Mouse (Mus musculus) adrenal gland, adult (tissue): ENCODE measurements at regions not wholly inside any gene's neighbourhood (a gene's known extent, or its start where the extent isn't known, plus 50 kb on each side); places are given as distances from the start of the nearest gene placed in this dataset.

ENCODE experiments used
- DNase-seq, 2 experiments: peaks; one replicate each; pipeline ENCODE4 v3.0.0; 2022 to 2023; ENCODE audit warnings: low spot score in 1 of 2; ENCODE audit not compliant: inconsistent age in 2 of 2

- DNase-seq: no peak
Measured at GRCm38 (mm10) chr12:16034691-16035515, 218.2 kb upstream of the Trib2 start.

DNA sequence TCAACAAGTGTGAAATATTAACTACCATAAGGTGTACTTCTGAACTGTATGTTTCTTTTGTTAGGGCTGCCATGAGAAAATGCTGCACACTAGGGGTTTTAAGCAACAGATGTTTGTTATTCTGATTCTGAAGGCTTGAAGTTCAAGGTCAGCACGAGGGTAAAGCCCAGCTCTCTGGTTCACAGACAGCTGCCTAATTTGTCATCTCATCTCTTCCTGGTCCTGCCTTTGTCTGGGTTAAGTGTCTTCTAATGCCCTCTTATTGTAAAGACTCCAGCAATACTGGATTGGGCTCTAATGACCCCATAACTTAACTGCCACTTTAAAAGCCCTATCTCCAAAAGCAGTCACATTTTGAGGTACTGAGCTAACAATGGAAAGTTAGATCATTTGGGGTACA is 209.9 kb upstream of the Trib2 start:
- DNase-seq: no peak

DNA sequence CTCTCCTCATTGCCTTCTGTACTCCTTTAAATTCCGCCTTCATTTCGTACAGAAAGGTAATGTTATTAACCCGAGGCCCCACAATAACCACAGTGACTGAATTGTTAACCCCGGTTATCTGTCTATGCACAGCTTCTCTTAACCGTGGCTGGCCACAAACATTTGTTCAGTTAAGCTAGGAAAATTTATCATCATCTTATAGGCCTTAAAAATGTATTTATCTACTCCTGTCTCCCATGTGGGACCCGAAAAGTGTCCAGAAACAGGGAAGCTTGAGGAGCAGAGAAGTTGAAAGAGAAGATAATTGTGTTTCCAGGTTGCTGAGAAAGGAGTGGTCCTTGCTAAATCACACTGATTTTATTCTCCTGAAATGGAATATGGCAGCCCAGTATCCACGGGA is 206.6 kb upstream of the Trib2 start:
- DNase-seq: no peak

DNA sequence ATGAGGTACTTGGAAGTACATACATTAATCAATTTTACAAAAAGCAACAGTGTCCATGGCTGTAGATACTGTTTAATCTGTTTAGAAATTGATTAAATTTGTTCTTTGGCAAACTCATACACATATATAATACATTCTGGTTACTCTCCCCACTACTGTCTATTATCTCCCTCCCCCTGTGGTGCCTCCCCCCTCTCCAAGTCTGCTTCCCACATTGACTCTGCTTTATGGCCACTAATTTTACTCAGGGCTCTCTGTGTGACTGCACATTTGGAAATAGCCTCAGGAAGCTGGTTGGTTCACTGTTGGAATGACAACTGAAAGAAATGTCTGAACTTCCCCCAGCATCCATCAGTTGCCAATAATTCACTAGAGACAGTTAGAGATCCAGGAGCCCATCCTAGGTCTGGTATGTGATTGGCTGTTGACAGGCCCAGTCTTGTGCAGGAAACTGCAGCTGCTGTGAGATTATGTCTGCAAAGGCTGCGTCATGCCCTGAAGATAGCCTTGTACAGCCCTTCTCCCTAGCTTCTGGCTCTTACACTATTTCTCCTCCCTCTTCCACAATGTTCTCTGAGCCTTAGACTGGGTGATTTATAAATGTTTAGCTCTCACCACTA is 204.6 kb upstream of the Trib2 start:
- no peak for DNase-seq

DNA sequence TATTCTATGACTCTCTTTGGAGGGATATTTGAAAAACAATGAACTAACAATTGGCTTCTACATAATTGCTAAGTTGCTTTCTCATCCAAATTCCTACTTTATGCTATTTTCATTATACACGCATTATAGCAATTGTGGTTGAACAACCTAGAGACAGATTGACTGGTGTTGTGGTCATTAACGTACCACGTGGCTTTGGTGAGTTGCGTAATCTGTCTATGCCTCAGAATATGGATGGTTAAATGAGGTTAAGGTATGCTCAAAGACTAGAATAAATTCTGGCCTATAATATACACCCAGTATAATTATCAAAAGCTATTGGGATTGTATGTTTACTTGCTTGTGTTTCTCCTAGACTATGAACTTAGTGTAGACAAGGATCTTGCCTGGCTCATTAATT is 201.5 kb upstream of the Trib2 start:
- no peak for DNase-seq

- no peak for DNase-seq
Measured at GRCm38 (mm10) chr12:16016621-16017020, 199.9 kb upstream of the Trib2 start.

DNA sequence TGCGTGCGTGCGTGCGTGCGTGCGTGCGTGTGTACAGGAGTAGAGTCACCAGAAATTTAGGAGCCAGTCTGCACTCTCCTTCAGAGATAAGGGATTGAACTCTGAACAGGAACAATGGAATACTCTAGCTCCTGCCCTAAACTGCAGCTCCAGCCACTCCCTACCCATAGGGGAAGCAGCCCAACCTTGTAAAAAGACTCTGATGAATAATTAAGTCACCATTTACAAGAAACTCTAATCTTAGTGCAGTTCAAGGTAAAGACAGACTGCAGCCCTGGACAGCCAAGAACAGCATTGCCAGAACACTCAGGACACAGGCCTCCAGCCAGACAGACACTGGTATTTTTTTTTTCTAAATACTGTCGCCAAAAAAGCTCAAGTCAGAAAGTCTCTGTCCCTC is 198.9 kb upstream of the Trib2 start:
- DNase-seq: no peak

DNA sequence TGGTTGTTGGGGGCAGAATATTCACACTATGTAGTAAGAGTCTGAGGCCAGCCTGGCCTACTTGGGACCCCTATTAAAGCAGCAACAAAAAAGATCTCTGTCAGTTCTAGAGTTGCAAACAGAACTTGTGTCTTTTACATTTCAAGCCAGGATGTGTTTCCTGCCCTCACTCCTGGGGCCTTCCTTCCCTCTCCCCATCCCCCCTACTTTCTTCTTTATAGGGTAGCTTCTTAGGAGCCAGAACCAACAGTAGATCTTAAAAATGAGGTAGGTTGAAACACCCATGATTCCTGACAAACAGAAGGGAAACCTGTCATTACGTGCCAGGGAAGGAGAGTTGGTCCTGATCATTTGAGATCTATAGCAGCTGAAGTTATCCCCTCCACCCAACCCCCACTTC is 198.0 kb upstream of the Trib2 start:
- DNase-seq: no peak

GRCm38 (mm10) chr12:16013861-16014630 is 197.3 kb upstream of the Trib2 start:
- no peak for DNase-seq

DNA sequence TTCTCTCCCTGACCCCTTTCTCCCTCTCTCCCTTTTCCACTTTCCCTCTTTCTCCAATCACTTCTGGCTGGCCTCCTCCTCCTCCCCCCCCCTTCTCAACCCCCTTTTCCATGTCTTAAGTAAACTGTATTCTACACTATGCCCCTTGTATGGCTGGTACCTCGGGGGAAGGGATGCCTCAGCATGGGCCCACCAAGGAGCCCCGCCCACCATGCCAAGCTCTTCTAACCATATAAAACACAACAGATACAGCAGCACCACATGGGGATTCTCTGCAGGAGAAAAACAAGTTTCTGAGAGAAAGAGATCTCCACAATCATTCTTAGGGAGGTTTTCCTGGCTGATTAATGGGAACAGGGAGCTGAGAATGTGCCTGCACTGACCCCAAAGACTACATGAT is 196.6 kb upstream of the Trib2 start:
- DNase-seq: no peak

DNA sequence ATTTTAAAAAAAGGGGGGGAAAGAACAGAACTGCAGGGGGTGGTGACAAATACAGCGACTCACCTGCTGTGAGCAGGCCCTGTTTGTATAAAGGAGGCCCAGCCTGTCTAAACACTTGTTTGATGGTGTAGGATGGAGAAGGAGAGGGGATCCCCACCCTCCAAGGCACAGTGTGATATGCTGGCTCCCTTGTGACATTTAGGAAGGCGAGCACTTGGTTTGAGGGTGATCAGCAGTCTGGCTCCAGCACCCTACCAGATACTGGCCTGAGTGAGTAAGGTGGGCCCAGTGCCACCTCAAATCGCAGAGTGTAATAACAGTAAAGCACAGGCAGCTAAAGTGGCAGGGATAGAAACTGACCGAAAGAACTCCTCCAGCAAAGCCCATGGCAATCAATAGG is 195.4 kb upstream of the Trib2 start:
- no peak for DNase-seq

DNA sequence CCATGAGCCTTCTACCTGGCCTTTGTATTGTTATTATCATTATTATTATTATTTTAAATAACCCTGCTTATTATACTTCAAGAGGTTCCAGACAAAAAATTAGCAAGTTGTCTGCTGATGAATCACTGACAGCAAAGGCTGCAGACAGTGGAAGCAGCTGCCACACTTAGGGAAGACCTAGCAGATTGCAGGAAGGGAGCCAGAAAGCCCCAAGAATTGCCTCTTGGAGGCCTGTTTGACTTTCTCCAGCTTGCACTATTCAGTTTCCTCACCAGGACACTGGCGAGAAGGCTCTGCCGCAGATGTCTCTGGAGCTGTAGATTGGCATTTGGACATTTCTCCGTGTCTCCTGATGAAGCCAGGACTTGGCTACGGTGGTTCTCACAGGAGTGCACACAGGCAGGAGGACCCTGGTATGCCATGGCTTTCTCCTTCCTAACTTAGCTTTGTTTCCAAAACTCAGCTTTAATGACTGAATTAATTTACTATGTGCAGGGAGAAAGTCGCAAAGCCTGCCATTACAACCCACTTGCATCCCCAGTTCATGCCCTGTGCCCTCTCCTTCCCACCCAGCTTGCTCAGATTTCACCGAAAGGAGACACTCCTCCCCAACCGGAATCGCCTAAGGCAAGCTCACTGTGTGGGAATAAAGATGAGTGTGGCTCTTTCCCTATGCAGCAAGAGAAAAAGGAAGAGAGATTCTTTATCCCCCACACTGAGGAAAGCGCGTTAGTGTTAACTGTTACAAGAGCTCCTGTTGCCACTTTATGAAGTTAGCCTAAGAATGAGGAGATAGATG is 193.3 kb upstream of the Trib2 start:
- no peak for DNase-seq

DNA sequence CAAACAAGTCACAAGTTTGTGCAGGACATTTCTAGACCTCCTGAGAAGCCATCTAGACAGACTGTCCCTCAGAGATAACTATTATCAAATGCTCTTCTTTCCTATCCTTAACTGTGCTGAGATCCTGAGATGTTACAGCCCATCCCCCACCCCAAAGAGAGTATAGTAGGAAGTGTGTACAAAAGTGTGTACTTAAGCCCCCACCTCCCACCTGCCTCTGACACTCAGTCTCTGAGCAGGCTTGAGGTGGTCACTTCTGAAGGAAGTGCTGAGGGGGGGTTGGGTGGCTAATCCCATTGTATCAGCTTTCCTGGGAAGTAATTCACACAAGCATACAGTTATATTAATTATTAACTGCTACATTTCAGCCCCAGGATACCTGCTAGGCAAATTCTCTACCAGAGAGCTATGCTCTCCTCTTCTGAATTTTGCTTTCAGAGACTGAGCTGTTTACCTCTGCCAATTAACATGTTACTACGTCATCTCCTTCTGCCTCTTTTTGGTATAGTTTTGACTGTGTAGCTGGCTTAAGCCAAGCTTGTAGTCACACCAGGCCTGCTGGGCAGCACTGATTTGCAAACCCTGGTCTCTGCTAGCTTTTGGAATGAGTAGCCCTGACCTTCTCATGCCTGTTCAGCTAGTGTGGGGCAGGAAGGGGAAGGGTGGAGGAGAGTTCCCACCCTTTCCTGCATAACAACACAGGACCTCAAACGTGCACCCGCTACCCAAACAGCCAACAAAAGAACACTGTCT is 192.2 kb upstream of the Trib2 start:
- DNase-seq: peak; percentile 51 to 67

GRCm38 (mm10) chr12:16008261-16008660 is 191.5 kb upstream of the Trib2 start:
- no peak for DNase-seq

DNA sequence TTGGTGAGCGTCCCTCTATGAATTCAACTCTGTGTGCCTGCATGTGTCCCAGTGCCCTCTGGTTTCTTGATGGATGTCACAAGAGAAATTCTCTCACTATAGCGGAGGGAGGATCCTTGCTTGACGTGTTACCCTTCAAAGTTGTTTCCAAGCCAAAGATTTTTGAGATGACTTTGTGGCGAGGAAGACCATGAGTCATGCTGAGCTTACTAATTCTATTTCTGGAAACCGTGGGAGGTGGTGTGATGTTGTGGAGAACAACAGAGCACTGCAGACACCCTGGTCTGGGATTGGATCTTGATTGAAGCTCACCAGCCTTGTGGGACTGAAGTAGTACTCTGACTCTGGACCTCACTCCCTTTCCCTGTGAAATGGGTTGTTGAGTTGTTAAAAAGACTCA is 190.0 kb upstream of the Trib2 start:
- DNase-seq: peak; percentile 21 to 59

DNA sequence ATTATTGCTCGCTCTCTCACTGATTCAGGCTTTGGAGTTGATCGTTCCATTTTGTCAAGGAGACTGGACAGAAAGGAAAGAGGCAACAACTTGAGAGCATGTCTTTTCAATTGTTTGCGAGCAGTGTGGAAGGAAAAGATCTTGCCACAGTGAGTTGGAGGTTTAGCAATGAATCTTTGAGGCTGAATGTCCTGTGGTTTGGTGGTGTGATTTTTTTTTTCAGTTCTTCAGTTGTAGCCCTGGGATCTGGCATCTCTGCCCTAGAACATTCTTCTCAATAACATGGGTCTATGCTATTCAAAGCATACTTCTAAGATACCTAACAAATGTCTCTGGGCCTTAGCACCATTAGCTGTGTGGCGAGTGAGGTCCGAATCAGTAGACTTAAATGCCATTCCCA is 189.6 kb upstream of the Trib2 start:
- DNase-seq: no peak

GRCm38 (mm10) chr12:16001811-16002210 is 185.1 kb upstream of the Trib2 start:
- DNase-seq: no peak

DNA sequence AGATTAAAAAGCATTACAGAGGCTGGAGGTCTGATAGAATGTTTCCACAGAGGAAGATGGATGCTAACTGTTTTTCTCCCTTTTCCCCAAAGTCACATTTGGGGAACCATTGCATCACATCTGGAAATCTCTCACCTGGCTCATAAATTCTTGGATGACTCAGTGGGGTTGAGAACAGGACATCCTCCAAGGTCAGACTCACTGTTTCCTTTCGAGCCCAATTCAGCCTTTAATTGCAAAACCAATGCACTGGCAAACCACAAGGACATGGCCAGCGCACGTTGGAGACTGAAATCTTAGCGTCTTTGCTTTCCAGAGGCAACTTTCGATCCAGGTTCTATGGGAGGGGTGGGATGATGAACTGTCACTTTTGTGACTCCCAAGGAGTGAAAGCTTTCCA is 184.5 kb upstream of the Trib2 start:
- DNase-seq: peak; percentile 31 to 68

GRCm38 (mm10) chr12:15998331-15998730 is 181.6 kb upstream of the Trib2 start:
- no peak for DNase-seq

- no peak for DNase-seq
Measured at GRCm38 (mm10) chr12:15993866-15994265, 177.1 kb upstream of the Trib2 start.

DNA sequence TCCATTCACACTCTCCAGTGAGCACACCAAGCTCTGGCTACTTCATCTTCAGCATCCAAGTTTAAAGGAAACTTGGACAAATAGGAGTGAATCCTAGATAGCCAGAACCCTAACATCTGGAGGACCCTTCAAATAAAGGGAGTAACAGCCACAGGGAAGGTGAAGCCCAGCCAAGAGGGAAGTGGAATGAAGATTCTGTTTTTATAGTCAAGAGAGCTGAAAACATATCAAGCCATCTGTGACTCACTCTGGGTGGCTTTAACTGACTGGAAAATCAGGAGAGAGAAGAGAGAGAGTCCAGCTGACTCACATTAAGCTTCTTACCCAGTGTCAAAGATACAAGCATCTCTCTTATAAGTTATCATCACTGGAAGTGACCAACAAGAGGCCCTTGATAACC is 169.6 kb upstream of the Trib2 start:
- no peak for DNase-seq
